Mouse (Mus musculus) left cerebral cortex, adult 8-10 months (tissue): ENCODE measurements around the gene Ptpa. TPM values are rescaled to one million over a fixed set of nuclear protein-coding genes. Genes with fewer than 3 reads are reported as not detected.

Experiments
- DNase-seq, 2 experiments: peaks; one replicate each; pipeline ENCODE4 v3.0.0; 2022; ENCODE audit warnings: low spot score in 2 of 2
- microRNA-seq, 2 experiments: library from miRNA; unstranded; fragments of <30 nt; microRNA quantifications; one replicate each; pipeline ENCODE4 v1.2.0; 2022
- total RNA-seq, 4 experiments: library from RNA; stranded (reverse); gene quantifications; 2 replicates each; pipeline ENCODE4 v1.2.4; 2022

Gene Ptpa
- total RNA-seq, 4 experiments from 2014 or later = 174 to 191 (median 186) TPM

DNA sequence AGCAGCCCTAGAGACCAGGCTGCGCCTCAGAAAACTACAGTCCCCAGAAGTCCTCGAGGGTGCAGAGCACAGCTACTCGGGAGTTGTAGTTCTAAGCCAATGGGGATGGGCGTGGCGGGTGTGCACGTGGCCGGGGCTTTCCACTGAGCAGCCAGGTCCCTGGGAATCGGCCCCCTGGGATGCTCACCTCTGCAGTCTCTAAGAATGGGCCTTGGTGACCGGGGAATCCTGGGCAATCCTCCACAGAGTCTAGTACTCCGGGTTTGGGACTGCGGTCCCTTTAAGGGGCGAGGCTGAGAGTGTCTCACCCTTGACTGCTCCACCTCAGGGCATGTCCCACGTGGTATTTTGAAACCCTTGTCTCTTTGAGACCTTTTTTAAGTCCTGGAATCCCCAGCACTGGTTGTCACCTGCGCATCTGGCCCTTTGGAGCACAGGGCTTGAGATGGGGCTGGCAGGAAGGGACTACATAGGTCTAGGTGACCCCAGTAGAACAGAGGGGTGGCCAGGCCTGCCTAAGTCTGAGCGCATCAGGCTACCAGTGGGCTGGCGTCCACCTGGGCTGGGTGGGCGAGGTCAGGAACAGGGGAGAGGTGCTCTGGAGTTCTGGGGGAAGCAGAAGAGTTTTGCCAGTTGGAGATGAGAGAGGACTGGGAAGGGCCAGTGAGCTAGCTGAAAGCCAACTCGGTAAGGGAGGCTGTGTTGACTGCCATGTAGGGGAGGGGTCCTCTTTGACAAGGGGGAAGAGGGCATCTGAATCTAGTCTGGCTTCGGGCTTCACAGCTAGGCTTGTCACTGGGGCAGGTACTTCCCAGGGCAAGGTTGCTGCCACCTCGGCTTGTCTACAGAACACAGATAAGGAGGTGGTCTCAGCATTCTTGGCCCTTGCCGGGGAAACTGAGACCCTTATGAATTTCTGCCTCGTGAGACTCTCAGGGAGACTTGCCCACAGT is 80.3 kb downstream of the Ptpa start:
- DNase-seq = peak; percentile 47 to 66

Small RNA genes within 50 kb of the gene (microRNA-seq; reads per million reads assigned to microRNA genes)
- 0 reads per million in 2 experiments for gene Gm47292

Other genes with a start within 250 kb of the Ptpa start
- 10 to 100 TPM; 18.8 to 23.6 (median 22.9) TPM for gene Endog, start 244.5 kb upstream of the Ptpa start, total RNA-seq
- gene Spout1, start 237.6 kb upstream of the Ptpa start, total RNA-seq = 10 to 100 TPM; 30.7 to 36.2 (median 31.6) TPM
- 10 to 100 TPM; 15.3 to 16.8 (median 16.1) TPM for gene Kyat1, start 210.2 kb upstream of the Ptpa start, total RNA-seq
- 10 to 100 TPM; 59.1 to 67.0 (median 61.5) TPM for gene Lrrc8a, start 178.3 kb upstream of the Ptpa start, total RNA-seq
- 1 to 10 TPM; 3.8 to 8.8 (median 5.5) TPM for gene Gm28035, start 175.5 kb upstream of the Ptpa start, total RNA-seq
- gene Phyhd1, start 149.8 kb upstream of the Ptpa start, total RNA-seq = 10 to 100 TPM; 16.6 to 22.2 (median 19.5) TPM
- gene Gm28038, start 135.0 kb upstream of the Ptpa start, total RNA-seq = not detected
- gene Dolk, start 129.7 kb upstream of the Ptpa start, total RNA-seq = 10 to 100 TPM; 23.3 to 27.7 (median 25.2) TPM
- gene Nup188, start 129.6 kb upstream of the Ptpa start, total RNA-seq = 10 to 100 TPM; 16.7 to 23.0 (median 19.6) TPM
- 100 to 1,000 TPM; 279 to 301 (median 286) TPM for gene Sh3glb2, start 56.7 kb upstream of the Ptpa start, total RNA-seq
- gene Miga2, start 51.8 kb upstream of the Ptpa start, total RNA-seq = 100 to 1,000 TPM; 106 to 121 (median 108) TPM
- gene Dolpp1, start 23.8 kb upstream of the Ptpa start, total RNA-seq = 10 to 100 TPM; 22.2 to 30.1 (median 27.3) TPM
- 10 to 100 TPM; 52.0 to 65.8 (median 62.6) TPM for gene Crat, start 226 bp upstream of the Ptpa start, total RNA-seq
- gene Ier5l, start 58.2 kb downstream of the Ptpa start, total RNA-seq = 10 to 100 TPM; 18.3 to 21.6 (median 19.8) TPM
- gene Cstad, start 179.0 kb downstream of the Ptpa start, total RNA-seq = 1 to 10 TPM; 6.1 to 8.8 (median 8.0) TPM